In the genomic region with DNA sequence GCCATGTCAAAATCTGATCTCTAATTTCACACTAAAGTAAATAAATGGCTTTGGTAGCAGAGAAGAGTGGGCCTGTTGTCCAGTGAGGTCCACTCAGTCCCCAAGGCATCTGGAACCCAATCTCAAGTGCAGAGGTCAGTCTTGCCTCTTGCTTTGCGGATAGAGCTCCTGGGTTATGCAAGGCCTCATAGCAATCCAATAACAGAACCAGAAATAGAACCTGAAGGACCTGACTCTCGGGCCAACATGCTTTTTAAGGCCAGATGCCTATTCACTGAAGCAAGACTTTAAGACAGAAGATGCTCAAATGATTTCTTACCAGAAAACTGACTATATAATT, we compare ENCODE assay signal across 7 mouse cellular contexts. TPM values are rescaled to one million over a fixed set of nuclear protein-coding genes. Genes with fewer than 3 reads are reported as not detected.
DNase-seq lines count a peak whose midpoint lies in the region; ATAC-seq lines count a peak whose summit lies in the region.

No protein-coding gene starts in this region.

- H3K36me3 ChIP-seq in heart, embryonic 11.5 days (ENCODE audit: control insufficient read depth, insufficient read depth, low read length), result no peaks in the 10 kb centered on the region
- H3K36me3 ChIP-seq in midbrain, embryonic 13.5 days, result no peaks in the 10 kb centered on the region

- 0 out of 2 replicates have a peak overlapping the region, but pooled peaks have one; percentile 22 for H3K9ac ChIP-seq in heart, embryonic 11.5 days (ENCODE audit: low read depth, low read length)
- H3K9ac ChIP-seq in midbrain, embryonic 13.5 days (replicated peaks), result no peak overlapping the region

- peaks cover 4% of the 10 kb centered on the region; the same call in 1 of the 2 replicates for H3K4me1 ChIP-seq in brown adipose tissue, adult 24 weeks (ENCODE audit: control insufficient read depth, insufficient read depth, insufficient read length, low read length)
- H3K4me1 ChIP-seq in heart, embryonic 11.5 days (ENCODE audit: control insufficient read depth, insufficient read depth, low read length), result peaks cover 9% of the 10 kb centered on the region
- H3K4me1 ChIP-seq in midbrain, embryonic 13.5 days (replicated peaks), result peaks cover 21% of the 10 kb centered on the region

- DNase-seq in MN1 (ENCODE audit: low spot score), result peak; percentile 40
- peak; percentile 7 to 41 for DNase-seq in kidney, postnatal 25 days
- no peak for DNase-seq in left cerebral cortex, postnatal 36 days (ENCODE audit: low spot score in 2 of 2)
- no peak for DNase-seq in urinary bladder, adult 18-20 months (ENCODE audit: low spot score in 2 of 2)

- H3K27me3 ChIP-seq in heart, embryonic 11.5 days (ENCODE audit: control insufficient read depth, insufficient read depth, low read length), result no peaks in the 10 kb centered on the region
- no peaks in the 10 kb centered on the region for H3K27me3 ChIP-seq in midbrain, embryonic 13.5 days

- intact Hi-C loops in left cerebral cortex, postnatal 36 days (cut with DNase I), result no loop called here

- ATAC-seq in heart, embryonic 11.5 days (replicated peaks; ENCODE audit: insufficient number of reproducible peaks, low FRiP score, low TSS enrichment), result no peak
- peak; percentile 5 for ATAC-seq in midbrain, embryonic 13.5 days

- peak overlapping the region; percentile 52 for H3K4me2 ChIP-seq in heart, embryonic 11.5 days
- peak overlapping the region; percentile 35; the same call in 1 of the 2 replicates for H3K4me2 ChIP-seq in midbrain, embryonic 13.5 days (replicated peaks)

- no peaks in the 10 kb centered on the region for H3K9me3 ChIP-seq in heart, embryonic 11.5 days (replicated peaks; ENCODE audit: control insufficient read depth, low read length)
- H3K9me3 ChIP-seq in midbrain, embryonic 13.5 days, result no peaks in the 10 kb centered on the region

- H3K4me3 ChIP-seq in brown adipose tissue, adult 24 weeks (ENCODE audit: insufficient read depth, low read depth, low read length), result no peak overlapping the region
- no peak overlapping the region for H3K4me3 ChIP-seq in heart, embryonic 11.5 days (ENCODE audit: low read depth, low read length)
- peak overlapping the region; percentile 91; the same call in 1 of the 2 replicates for H3K4me3 ChIP-seq in midbrain, embryonic 13.5 days (replicated peaks)

- 66% methylated on average over 2 of the region's 2 CpGs for WGBS in heart, embryonic 11.5 days (ENCODE audit: insufficient replicate concordance)
- 86% methylated on average over 2 of the region's 2 CpGs for WGBS in midbrain, embryonic 13.5 days

- peak overlapping the region; percentile 46 for H3K27ac ChIP-seq in brown adipose tissue, adult 24 weeks (replicated peaks; ENCODE audit: low read depth, low read length)
- H3K27ac ChIP-seq in heart, embryonic 11.5 days (ENCODE audit: low read depth, low read length), result no peak overlapping the region
- no peak overlapping the region for H3K27ac ChIP-seq in midbrain, embryonic 13.5 days

RNA-seq across cellular contexts. Expression of gene Ralgapa2, which starts 0.4 kb away (rescaled TPM):
- polyA plus RNA-seq in brown adipose tissue, adult 24 weeks (2012; ENCODE audit: insufficient read depth, insufficient read length, missing spikeins), result 37.1 and 40.7 TPM in 2 replicates
- 10.6 TPM in 2 replicates for polyA plus RNA-seq in heart, embryonic 11.5 days (2014; fragmentation: Nextera tagmentation; extraction: Ambion mirVana)
- polyA plus RNA-seq in midbrain, embryonic 13.5 days (2015; fragmentation: Nextera tagmentation; extraction: Ambion mirVana), result 11.7 and 13.1 TPM in 2 replicates
- 10 to 100 TPM; 18.8 to 29.0 TPM for total RNA-seq in left cerebral cortex, postnatal 36 days (2021)

Comparison
In these comparisons a context has a peak if more than half of its experiments do, and no peak if none do; other contexts are left out.
1. DNase-seq: peak in MN1 (single experiment) and kidney, postnatal 25 days (2 of 2); none in left cerebral cortex, postnatal 36 days (0 of 2) and urinary bladder, adult 18-20 months (0 of 2).